Mouse (Mus musculus) erythroid progenitor cell, adult 5-6 weeks (primary cell): ENCODE results near the gene Adra1b. TPM values are rescaled to one million over a fixed set of nuclear protein-coding genes. Genes with fewer than 3 reads are reported as not detected.

Experiments
- ATAC-seq: replicated peaks from 2 replicates; pipeline ENCODE4 v1.8.0; 2016; ENCODE audit warnings: moderate number of reproducible peaks, mild to moderate bottlenecking, moderate TSS enrichment, inconsistent platforms; ENCODE audit not compliant: poor library complexity, low FRiP score, severe bottlenecking
- total RNA-seq, 2 experiments: library from RNA; stranded (forward) in 1 of 2; stranded (reverse) in 1 of 2; fragments of 150-400 nt in 1 of 2; fragments of 186-747, 209-891 nt in 1 of 2; gene quantifications; 2 replicates each; pipeline versions ENCODE4 v1.2.3 to v1.2.4; 2015 to 2017; ENCODE audit warnings: low replicate concordance in 2 of 2

Adra1b gene
- total RNA-seq, 2 experiments from 2014 or later, result not detected

DNA sequence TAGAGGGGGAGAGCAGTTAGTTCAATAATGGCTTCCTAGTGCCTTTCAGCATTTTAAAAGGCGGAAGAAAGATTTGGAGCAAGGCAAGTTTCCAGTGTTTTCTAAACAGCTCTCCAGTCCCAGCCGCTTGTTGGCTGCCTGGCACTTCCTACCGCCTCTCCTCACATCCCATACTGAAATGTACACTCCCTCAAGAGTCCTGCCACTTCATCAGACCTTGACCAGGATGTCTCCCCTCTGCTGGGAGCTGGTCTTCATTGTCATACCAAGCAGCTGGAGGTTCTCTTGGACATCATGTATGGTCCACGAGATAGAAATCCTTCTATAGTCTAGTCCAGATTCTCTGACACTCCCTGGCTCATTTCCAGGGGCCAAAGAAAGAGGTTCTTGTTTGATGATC is 69.5 kb downstream of the Adra1b start:
- no peak for ATAC-seq

- no peak for ATAC-seq
Measured at GRCm38 (mm10) chr11:43826769-43827168, 74.2 kb downstream of the Adra1b start.

DNA sequence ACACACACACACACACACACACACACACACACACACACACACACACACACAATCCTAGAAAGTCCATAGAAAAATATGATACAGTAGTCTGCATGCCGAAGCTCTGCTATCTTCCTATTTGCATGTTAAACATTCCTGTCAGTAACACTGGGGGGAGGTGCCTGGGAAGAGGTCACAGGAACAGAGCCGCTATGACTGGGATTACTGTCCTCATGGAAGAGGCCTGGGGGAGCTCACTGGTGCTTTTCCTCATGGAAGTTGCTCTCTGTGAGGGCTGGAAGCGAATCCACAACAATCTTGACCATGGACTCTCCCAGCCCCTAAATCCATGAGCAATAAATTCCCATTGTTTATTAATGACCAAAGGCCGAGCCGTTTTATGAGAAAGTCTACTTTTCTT is 77.7 kb downstream of the Adra1b start:
- no peak for ATAC-seq

- no peak for ATAC-seq
Measured at GRCm38 (mm10) chr11:43820552-43821460, 80.2 kb downstream of the Adra1b start.

DNA sequence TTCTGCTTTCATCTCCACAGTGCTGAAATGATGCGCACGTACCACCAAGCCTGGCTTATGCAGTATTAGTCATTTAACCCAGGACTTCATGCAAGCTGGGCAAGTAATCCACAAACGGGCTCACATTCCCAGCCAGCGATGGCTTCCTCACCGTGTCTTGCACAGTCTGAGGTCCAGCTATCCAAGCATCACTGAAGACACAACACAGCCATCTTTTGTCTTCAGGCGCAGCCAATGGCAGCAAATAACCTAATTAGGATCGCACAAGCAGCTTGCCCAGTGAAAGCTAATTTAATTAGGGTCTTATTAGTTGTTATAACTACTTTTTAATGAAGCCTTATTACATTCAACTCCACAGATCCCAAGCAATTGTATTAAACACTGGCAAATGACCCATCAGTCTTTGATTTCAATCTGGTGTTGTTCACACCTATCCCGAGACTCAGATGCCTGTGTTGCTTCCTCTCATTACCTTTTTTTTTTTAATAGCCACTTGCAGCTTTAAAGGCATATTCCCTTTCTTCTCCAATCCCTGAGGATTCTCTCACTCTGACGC is 83.6 kb downstream of the Adra1b start:
- ATAC-seq, result no peak

DNA sequence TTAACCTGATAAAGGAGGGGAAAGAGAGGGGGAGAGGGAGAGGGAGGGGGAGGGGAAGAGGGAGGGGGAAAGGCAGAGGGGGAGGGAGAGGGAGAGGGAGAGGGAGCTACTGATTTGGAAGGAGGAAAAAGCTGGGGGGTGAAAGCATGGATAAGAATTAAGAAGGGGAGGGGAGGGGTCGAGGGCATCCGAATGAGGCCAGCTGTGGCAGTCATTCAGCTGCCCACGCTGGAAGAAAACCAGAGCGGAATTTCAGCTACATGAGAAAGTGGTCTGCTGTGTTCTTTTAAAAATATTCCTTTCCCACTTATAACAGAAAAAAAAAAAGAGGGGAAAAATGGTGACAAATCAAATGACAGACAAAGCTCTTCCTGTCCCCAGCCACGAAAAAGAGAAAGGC is 88.5 kb downstream of the Adra1b start:
- no peak for ATAC-seq

DNA sequence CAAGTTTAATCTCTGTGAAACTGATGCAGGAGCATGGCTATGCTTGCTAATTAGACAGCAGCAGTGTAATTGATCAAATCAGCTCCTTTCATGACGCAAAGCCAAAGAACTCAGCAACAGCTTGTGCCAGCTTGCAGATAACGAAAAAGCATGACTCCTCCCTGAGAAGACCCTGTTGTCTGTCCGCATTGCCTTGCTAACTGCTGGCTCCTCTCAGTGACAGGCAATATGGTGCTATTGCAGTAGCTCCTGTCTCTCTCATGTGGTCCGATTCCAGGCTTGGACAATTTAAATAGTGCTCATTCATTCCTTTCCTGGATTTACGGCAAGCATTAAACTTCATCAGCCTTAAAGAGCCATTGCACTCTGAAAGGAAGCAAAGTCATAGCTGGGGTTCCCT is 93.3 kb downstream of the Adra1b start:
- ATAC-seq, result no peak

DNA sequence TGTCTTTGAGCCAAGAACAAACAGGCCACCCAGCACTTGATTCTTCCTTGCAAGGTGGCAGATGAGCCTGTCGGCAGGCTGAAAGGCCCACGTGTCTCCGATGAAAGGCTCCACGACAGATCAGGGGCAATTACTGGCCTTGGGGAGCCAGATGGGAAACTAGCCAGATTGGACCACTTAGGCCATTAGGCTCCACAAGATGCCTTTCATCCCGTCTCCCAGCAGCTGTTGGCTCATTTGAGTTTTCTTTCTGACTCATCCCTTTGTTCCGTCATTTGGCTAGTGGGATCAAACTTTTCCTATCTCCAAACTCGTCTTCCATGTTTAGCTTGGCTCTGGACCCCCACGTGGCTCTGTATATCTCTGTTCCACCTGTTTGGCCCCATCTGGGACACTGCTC is 105.0 kb downstream of the Adra1b start:
- no peak for ATAC-seq

DNA sequence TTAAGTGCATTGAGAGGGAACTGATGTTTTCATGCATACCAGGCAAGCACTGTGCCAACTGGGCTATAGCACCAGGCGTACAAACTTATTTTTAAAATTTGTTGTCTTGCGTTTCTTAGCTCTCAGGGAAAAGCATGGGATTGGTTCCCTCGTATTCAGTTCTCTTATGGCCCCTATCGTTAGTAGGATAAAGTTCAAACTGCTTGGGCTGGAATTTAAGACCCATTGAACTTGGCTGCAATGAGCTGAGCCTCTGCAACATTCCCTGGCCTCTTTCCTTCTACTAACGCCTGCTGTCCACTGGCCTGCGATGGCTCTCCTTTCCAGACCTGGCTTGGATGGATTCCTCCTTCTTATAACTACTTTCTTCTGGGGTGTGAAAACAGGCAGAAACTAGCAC is 110.6 kb downstream of the Adra1b start:
- no peak for ATAC-seq

DNA sequence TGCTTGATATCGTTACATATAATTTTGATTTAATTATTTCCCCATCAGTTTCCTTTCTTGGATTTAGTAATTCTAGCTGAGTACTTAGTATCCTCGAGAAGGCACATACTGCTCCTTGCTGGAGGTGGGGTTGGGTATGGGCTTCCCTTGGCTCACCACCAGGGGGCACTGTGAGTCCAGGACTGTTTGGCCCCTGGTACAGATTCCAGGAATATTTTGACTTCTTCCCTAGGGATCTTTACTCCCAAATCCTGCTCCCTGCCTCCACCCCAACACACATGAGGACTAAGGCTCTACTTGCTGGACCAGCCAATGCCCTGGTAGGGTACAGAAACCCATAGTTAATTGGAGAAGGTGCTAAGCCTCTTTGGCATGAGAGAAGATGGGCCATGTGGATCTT is 117.2 kb downstream of the Adra1b start:
- ATAC-seq, result 0 out of 2 replicates have a peak, but pooled peaks have one; percentile 49

DNA sequence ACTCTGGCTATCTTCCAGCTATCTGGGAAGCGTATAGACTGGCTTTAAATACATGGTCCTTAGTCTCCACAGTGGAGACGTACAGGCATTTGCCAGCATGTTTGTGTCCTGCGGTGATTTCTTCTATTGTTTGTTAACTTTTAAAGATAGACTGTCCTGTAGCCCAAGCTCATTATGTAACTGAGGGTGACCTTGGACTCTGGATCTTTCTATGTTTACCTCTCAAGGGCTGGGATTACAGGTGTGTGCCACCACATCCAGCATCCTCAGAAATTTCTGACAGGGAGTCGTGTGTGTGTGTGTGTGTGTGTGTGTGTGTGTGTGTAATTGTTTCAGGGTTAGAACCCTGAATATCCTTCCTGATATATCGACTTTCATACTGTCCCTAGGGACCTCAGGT is 117.9 kb downstream of the Adra1b start:
- no peak for ATAC-seq

DNA sequence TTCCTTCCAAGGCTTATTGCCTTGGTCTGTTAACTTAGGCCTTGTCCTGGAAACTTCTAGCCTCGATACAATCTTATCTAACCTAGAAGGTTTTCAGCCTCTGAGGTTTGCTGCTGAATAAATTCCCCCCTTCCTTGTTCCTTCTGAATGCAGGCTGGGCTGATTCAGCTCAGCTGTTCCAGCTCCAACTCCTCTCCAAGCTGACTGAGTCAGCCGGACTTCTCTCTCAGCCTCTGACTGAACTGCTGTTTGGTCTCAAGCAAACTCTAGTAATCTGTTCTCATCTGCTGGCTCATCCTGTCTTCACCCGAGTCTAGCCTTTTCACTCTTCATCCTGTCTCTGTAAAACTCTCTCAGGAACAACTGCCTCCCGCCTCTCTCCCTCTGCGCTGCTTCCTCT is 121.5 kb downstream of the Adra1b start:
- no peak for ATAC-seq

- no peak for ATAC-seq
Measured at GRCm38 (mm10) chr11:43776324-43776694, 124.7 kb downstream of the Adra1b start.

DNA sequence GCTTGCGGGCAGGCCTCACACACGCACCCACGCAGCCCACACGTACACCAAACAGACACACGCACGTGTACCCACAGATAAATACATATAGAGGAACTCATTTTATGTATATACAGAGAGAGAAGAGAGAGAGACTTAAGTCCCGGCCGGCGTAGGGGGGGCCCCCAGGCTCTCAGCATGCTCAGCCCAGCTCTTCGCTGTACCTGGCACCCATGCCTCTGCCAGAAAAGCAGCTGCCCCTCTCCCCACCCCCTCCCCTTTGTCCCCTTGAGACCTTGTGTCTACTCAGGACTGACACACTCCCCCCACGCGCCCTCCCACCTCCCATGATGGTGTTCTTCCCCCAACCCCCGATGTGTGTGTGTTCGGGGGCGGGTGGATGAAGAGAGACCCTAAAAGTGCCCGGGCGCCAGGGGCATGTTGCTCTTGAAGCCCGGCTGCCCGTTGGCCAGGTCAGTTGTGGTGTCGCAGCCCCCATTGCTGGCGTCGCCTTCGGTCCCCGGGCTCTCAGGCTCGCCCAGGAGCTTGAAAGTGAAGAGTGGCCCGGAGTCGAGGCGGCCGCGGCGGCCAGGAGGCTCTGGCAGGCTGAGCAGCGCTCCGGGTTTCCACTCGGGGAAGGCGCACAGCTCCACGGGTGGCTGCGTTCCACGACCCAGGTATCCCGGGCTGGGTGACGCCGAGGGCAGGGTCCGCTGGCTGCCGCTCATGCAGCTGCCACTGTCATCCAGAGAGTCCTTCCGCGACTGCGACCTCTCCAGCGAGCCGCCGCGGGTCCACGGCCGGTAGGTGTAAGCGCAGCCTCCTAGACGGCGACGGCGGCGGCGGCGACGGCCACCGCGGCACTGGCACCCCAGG is 125.3 kb downstream of the Adra1b start:
- ATAC-seq, result no peak

DNA sequence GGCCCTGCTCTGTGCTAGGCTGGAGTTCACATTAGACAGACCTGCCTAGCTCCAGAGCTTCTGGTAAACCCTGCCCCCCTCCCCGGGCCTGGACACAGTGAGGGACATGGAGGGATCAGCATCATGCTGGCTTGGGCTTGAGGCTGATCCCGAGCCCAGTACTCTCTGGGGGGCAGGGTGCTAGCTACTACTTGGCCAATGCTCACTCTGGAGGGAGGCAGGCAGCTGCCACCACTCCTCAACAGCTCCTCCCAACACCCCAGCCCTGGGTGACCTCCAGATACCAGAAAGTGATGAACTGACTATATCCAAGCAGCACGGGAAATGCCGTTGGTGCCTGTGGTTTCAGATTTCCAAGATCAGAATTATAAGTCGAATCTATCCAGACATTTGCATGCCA is 127.3 kb downstream of the Adra1b start:
- ATAC-seq, result no peak

DNA sequence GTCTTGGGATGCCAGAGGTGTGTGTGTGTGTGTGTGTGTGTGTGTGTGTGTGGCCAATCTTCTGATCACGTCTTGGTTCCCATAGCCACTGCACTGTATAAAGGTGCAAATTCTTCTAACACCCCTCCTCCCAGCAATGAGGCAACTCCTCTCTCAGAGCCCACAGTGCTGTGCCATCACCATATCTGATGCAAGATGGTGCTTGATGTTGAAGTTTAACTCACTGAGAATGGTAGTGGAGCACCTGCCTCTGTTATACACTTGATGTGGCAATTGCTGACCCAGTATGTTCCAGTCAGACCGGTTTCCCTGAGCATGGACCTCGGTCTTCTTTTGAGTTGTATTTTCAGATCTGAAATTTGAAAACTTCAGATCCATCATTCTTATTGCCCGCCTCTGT is 130.9 kb downstream of the Adra1b start:
- ATAC-seq, result no peak

GRCm38 (mm10) chr11:43767749-43768148 is 133.3 kb downstream of the Adra1b start:
- no peak for ATAC-seq

GRCm38 (mm10) chr11:43766922-43767648 is 133.9 kb downstream of the Adra1b start:
- ATAC-seq, result peak; percentile 71; the same call in 1 of the 2 replicates

GRCm38 (mm10) chr11:43758436-43758835 is 142.6 kb downstream of the Adra1b start:
- no peak for ATAC-seq

DNA sequence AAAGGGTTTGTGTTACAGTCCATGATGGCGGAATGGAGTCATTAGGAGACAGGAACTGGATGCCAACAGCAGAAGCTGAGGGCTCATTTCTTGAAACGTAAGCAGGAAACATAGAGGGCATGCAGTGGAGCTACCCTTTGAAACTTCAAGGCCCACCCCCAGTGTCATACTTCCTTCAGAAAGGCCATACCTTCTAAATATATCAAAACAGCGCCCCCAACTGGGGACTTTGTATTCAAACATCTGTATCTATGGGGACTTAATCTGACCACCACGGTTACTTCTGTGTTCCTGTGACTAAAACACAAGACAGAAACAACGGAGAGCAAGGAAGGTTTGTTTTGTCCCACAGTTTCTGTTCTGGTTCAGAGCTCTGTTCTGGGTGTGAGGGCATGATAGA is 145.6 kb downstream of the Adra1b start:
- no peak for ATAC-seq
